ENCODE assay signal across 10 mouse cellular contexts in the genomic region with DNA sequence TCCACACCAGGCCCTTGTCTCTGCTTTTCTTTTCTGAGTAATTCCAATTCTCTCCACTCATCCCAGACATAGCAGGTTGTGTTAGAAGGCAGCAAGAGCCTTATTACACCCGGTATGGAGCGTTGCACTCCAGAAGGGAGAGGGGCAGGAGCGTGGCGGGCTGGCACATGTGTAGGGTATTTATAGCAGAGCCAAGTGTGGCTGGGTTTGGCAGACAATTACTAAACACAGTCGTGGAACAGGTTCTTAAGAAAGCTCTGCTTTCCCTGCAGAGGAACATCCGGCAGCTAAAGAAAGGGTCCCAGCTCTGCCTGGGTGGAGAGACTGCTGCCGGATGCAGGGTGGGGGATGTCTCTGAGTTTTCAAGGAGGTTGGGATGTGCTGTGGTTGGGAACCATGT. TPM values are rescaled to one million over a fixed set of nuclear protein-coding genes. Genes with fewer than 3 reads are reported as not detected.
DNase-seq lines count a peak whose midpoint lies in the region; ATAC-seq lines count a peak whose summit lies in the region.
"Had no signal": no experiment of that assay in that cellular context is flagged by ENCODE, and none has a peak within 500 bp of the region (broad histone marks: within the 10 kb centered on the region; RNA-seq: fewer than 3 reads in every experiment).

No protein-coding gene starts in this region.

- DNase-seq in heart, postnatal 25 days (ENCODE audit: low spot score): no peak
- DNase-seq in brain, adult 2 months (ENCODE audit: low read depth, low spot score): peak; percentile 89
- peak; percentile 31 to 32 for DNase-seq in frontal cortex, postnatal 25 days (ENCODE audit: low spot score in 2 of 2)
- peak; percentile 65 to 79 for DNase-seq in left cerebral cortex, postnatal 36 days (ENCODE audit: low spot score in 2 of 2)
- no peak for DNase-seq in thymus, postnatal 4 days
- no peak for DNase-seq in embryo, embryonic 11 days
- DNase-seq in adrenal gland, adult (ENCODE audit: inconsistent age in 2 of 2, low spot score in 1 of 2): no peak
- DNase-seq: liver, embryonic 13.5 days had no signal

- H3K4me1 ChIP-seq in heart, embryonic 12.5 days (replicated peaks): peaks cover 28% of the 10 kb centered on the region
- H3K4me1 ChIP-seq: liver, embryonic 13.5 days had no signal

- H3K36me3 ChIP-seq in heart, embryonic 12.5 days: no peaks in the 10 kb centered on the region
- H3K36me3 ChIP-seq: liver, embryonic 13.5 days had no signal

- no peak overlapping the region for H3K4me3 ChIP-seq in heart, embryonic 12.5 days
- H3K4me3 ChIP-seq: heart, adult 2 months; liver, embryonic 13.5 days had no signal

- no peaks in the 10 kb centered on the region for H3K9me3 ChIP-seq in heart, embryonic 12.5 days (replicated peaks)
- H3K9me3 ChIP-seq: liver, embryonic 13.5 days had no signal

- no peaks in the 10 kb centered on the region for H3K27me3 ChIP-seq in heart, embryonic 12.5 days (replicated peaks)
- H3K27me3 ChIP-seq: liver, embryonic 13.5 days had no signal

- H3K9ac ChIP-seq in heart, embryonic 12.5 days: no peak overlapping the region
- H3K9ac ChIP-seq: liver, embryonic 13.5 days had no signal

- H3K27ac ChIP-seq in heart, embryonic 12.5 days (ENCODE audit: poor library complexity, severe bottlenecking): no peak overlapping the region
- H3K27ac ChIP-seq: heart, adult 2 months; liver, embryonic 13.5 days had no signal

- 47% methylated on average over 7 of the region's 7 CpGs for WGBS in heart, embryonic 12.5 days

- no peak overlapping the region for H3K4me2 ChIP-seq in heart, embryonic 12.5 days
- H3K4me2 ChIP-seq: liver, embryonic 13.5 days had no signal

- ATAC-seq in heart, embryonic 12.5 days (ENCODE audit: insufficient number of reproducible peaks, low FRiP score): peak; percentile 43; the same call in 1 of the 2 replicates

- intact Hi-C loops in heart, postnatal 25 days (cut with DNase I): no loop called here
- intact Hi-C loops in left cerebral cortex, postnatal 36 days (cut with DNase I): loop anchor here (5.0 kb wide), 1 partner anchor 50 kb away; the partner anchor contains the start of gene Sema4c

RNA-seq across cellular contexts. Expression of gene Sema4c, which starts 48.8 kb away (rescaled TPM):
- 11.9 and 13.3 TPM in 2 replicates for polyA plus RNA-seq in heart, embryonic 12.5 days (2016; fragmentation: Nextera tagmentation; extraction: Ambion mirVana)
- 10 to 100 TPM; 14.8 to 15.7 TPM for total RNA-seq in heart, postnatal 25 days (2021)
- total RNA-seq in left cerebral cortex, postnatal 36 days (2021): 10 to 100 TPM; 15.8 to 16.4 TPM

RNA-seq across cellular contexts. Expression of gene Ankrd39, which starts 59.7 kb away (rescaled TPM):
- polyA plus RNA-seq in heart, embryonic 12.5 days (2016; fragmentation: Nextera tagmentation; extraction: Ambion mirVana): 23.1 and 24.4 TPM in 2 replicates
- 1 to 10 TPM; 5.6 to 8.1 TPM for total RNA-seq in heart, postnatal 25 days (2021)
- 10 to 100 TPM; 11.9 to 15.8 TPM for total RNA-seq in left cerebral cortex, postnatal 36 days (2021)

Comparison
In these comparisons a context has a peak if more than half of its experiments do, and no peak if none do; other contexts are left out.
1. DNase-seq: peak in brain, adult 2 months (single experiment), frontal cortex, postnatal 25 days (2 of 2) and left cerebral cortex, postnatal 36 days (2 of 2); none in heart, postnatal 25 days (single experiment), thymus, postnatal 4 days (single experiment), embryo, embryonic 11 days (single experiment) and adrenal gland, adult (0 of 2).